Mouse (Mus musculus) activated CD4-positive, CD25-positive, alpha-beta regulatory T cell, adult 4 months (primary cell): Measurements from ENCODE around the gene Rbm20. TPM values are rescaled to one million over a fixed set of nuclear protein-coding genes. Genes with fewer than 3 reads are reported as not detected.
A peak's percentile ranks its signal among the peaks of the same experiment; 100 is the strongest.
"Not testable (repeated sequence)": the region's sequence is repeated elsewhere in the genome, so short reads cannot be mapped to it uniquely, and the experiment has no call there.

Experiments
- ATAC-seq: one replicate; pipeline ENCODE4 v1.8.0; 2017
- polyA plus RNA-seq, 2 experiments: library from polyadenylated mRNA; unstranded; fragments of 100-300 nt; shearing (Covaris generic); gene quantifications; one replicate each; pipeline ENCODE4 v1.2.1; 2017

The Rbm20 gene
- polyA plus RNA-seq, 2 experiments from 2014 or later = 0.24 to 0.41 TPM

- ATAC-seq = no peak
Measured at GRCm38 (mm10) chr19:53792976-53793897, 116.1 kb downstream of the Rbm20 start.

- no peak for ATAC-seq
Measured at GRCm38 (mm10) chr19:53793994-53794890, 117.1 kb downstream of the Rbm20 start.

- no peak for ATAC-seq
Measured at GRCm38 (mm10) chr19:53794996-53795395, 117.9 kb downstream of the Rbm20 start.

GRCm38 (mm10) chr19:53796020-53796419 is 118.9 kb downstream of the Rbm20 start:
- ATAC-seq = no peak

- ATAC-seq = no peak
Measured at GRCm38 (mm10) chr19:53797770-53798169, 120.7 kb downstream of the Rbm20 start.

- no peak for ATAC-seq
Measured at GRCm38 (mm10) chr19:53799885-53800284, 122.8 kb downstream of the Rbm20 start.

GRCm38 (mm10) chr19:53800365-53800999 is 123.4 kb downstream of the Rbm20 start:
- ATAC-seq = peak; percentile 93

GRCm38 (mm10) chr19:53801380-53801779 is 124.3 kb downstream of the Rbm20 start:
- no peak for ATAC-seq

GRCm38 (mm10) chr19:53801789-53802683 is 124.9 kb downstream of the Rbm20 start:
- ATAC-seq = no peak

GRCm38 (mm10) chr19:53803954-53804353 is 126.8 kb downstream of the Rbm20 start:
- no peak for ATAC-seq

GRCm38 (mm10) chr19:53805063-53805462 is 128.0 kb downstream of the Rbm20 start:
- ATAC-seq = no peak

- ATAC-seq = no peak
Measured at GRCm38 (mm10) chr19:53806126-53806525, 129.0 kb downstream of the Rbm20 start.

- not testable (repeated sequence) for ATAC-seq
Measured at GRCm38 (mm10) chr19:53806526-53807275, 129.6 kb downstream of the Rbm20 start.

GRCm38 (mm10) chr19:53807276-53807801 is 130.2 kb downstream of the Rbm20 start:
- peak; percentile 89 for ATAC-seq

- no peak for ATAC-seq
Measured at GRCm38 (mm10) chr19:53808041-53808777, 131.1 kb downstream of the Rbm20 start.

GRCm38 (mm10) chr19:53809185-53809861 is 132.2 kb downstream of the Rbm20 start:
- ATAC-seq = no peak

- ATAC-seq = no peak
Measured at GRCm38 (mm10) chr19:53810024-53810423, 132.9 kb downstream of the Rbm20 start.

- ATAC-seq = no peak
Measured at GRCm38 (mm10) chr19:53810584-53810983, 133.5 kb downstream of the Rbm20 start.

GRCm38 (mm10) chr19:53813576-53813975 is 136.5 kb downstream of the Rbm20 start:
- ATAC-seq = no peak
